Mouse (Mus musculus): ENCODE measurements around the gene Eipr1. TPM values are rescaled to one million over a fixed set of nuclear protein-coding genes. Genes with fewer than 3 reads are reported as not detected.

The Eipr1 gene
- total and polyA plus RNA-seq, 3 experiments, result 33.3 to 35.4 (median 34.4) TPM

GRCm38 (mm10) chr12:28817891-28818290 is 66.3 kb downstream of the Eipr1 start:
- Histone ChIP-seq H3K4me3 (replicated peaks in 1 of 3; ENCODE audit: low read depth in 2 of 3, low read length in 2 of 3, poor library complexity in 1 of 3) (no peak overlapping the region), H3K27ac (ENCODE audit: insufficient read depth, low read depth) (no peak overlapping the region), H3K79me2 (replicated peaks; ENCODE audit: control insufficient read depth, extremely low read depth, insufficient read depth, poor library complexity, severe bottlenecking) (no peaks in the 10 kb centered on the region), H3K9me3 (replicated peaks; ENCODE audit: low read length) (peaks cover 11% of the 10 kb centered on the region), H3K36me3 (replicated peaks in 1 of 2; ENCODE audit: control insufficient read depth in 1 of 2, insufficient read depth in 1 of 2, low read length in 1 of 2) (peaks cover 0 to 14% of the 10 kb centered on the region in 2 experiments), H3K27me3 (replicated peaks) (no peaks in the 10 kb centered on the region), H3K9ac (ENCODE audit: insufficient read depth, low read depth) (no peak overlapping the region), H3K4me1 (ENCODE audit: control insufficient read depth in 1 of 2, insufficient read depth in 2 of 2) (no peaks in the 10 kb centered on the region), H3K4me2 (ENCODE audit: insufficient read depth, low read depth, poor library complexity, severe bottlenecking) (no peak overlapping the region)
- no peak for DNase-seq (ENCODE audit: extremely low read depth)
- dilution Hi-C loops (cut with MboI; ENCODE audit: extremely low pct_ligation_motif_present, extremely low pct_unique_long_range_greater_than_20kb, low sequenced_read_pairs) (no loop called here), in situ Hi-C loops (cut with MboI; ENCODE audit: low pct_ligation_motif_present, low pct_unique_long_range_greater_than_20kb, low sequenced_read_pairs) (no loop called here)
- TF ChIP-seq ETS1 (conservative IDR thresholded peaks at IDR 0.05; ENCODE audit: low read depth, low read length) (no peak), PAX5 (IDR thresholded peaks at IDR 0.05; ENCODE audit: low read length) (no peak), MAFK (IDR thresholded peaks at IDR 0.05; ENCODE audit: insufficient replicate concordance, low read length) (no peak), KAT2A (IDR thresholded peaks at IDR 0.05; ENCODE audit: insufficient replicate concordance, low read length) (no peak), MAX (IDR thresholded peaks at IDR 0.05; ENCODE audit: low read length) (no peak), TBP (conservative IDR thresholded peaks at IDR 0.05; ENCODE audit: low read depth, low read length) (no peak), GABPA (IDR thresholded peaks at IDR 0.05; ENCODE audit: insufficient replicate concordance, low read depth, low read length) (no peak), JUN (IDR thresholded peaks at IDR 0.05; ENCODE audit: insufficient read depth, low read depth, low read length) (no peak), JUND (conservative IDR thresholded peaks at IDR 0.05; ENCODE audit: low read depth, low read length) (no peak)

DNA sequence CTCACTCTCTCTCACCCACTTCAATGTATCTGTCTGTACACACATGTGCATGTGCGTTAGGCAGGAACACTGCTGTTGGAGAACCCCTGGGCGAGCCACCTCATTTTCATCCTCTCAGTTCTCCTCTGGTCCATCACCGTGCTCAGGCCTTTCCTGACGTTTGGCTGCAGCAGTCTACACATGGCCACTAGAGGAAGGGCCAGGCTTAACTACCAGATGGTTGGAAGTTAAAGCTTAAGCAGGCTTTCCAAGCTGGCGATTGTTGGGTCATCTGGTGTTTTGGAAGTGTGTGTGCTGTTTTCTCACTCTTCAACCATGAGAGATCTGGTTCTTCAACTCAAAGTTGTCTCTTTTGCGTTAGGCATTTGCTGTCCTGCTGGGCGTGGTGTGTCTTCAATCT is 71.9 kb downstream of the Eipr1 start:
- H3K79me2 ChIP-seq (replicated peaks; ENCODE audit: control insufficient read depth, extremely low read depth, insufficient read depth, poor library complexity, severe bottlenecking), result no peaks in the 10 kb centered on the region
- no peak for DNase-seq (ENCODE audit: extremely low read depth)
- H3K4me3 ChIP-seq (replicated peaks in 1 of 3; ENCODE audit: low read depth in 2 of 3, low read length in 2 of 3, poor library complexity in 1 of 3), result no peak overlapping the region
- TF ChIP-seq TCF12 (IDR thresholded peaks at IDR 0.05; ENCODE audit: low read depth, low read length) (no peak), MAZ (IDR thresholded peaks at IDR 0.05; ENCODE audit: low read depth, low read length) (no peak)
- H3K36me3 ChIP-seq (replicated peaks in 1 of 2; ENCODE audit: control insufficient read depth in 1 of 2, insufficient read depth in 1 of 2, low read length in 1 of 2), result peaks cover under 1 to 9% of the 10 kb centered on the region in 2 experiments
- dilution Hi-C loops (cut with MboI; ENCODE audit: extremely low pct_ligation_motif_present, extremely low pct_unique_long_range_greater_than_20kb, low sequenced_read_pairs) (no loop called here), in situ Hi-C loops (cut with MboI; ENCODE audit: low pct_ligation_motif_present, low pct_unique_long_range_greater_than_20kb, low sequenced_read_pairs) (no loop called here)
- no peak overlapping the region for H3K4me2 ChIP-seq (ENCODE audit: insufficient read depth, low read depth, poor library complexity, severe bottlenecking)
- H3K4me1 ChIP-seq (ENCODE audit: control insufficient read depth in 1 of 2, insufficient read depth in 2 of 2), result no peaks in the 10 kb centered on the region
- H3K27me3 ChIP-seq (replicated peaks), result no peaks in the 10 kb centered on the region
- no peak overlapping the region for H3K27ac ChIP-seq (ENCODE audit: insufficient read depth, low read depth)
- no peak overlapping the region for H3K9ac ChIP-seq (ENCODE audit: insufficient read depth, low read depth)
- H3K9me3 ChIP-seq (replicated peaks; ENCODE audit: low read length), result no peaks in the 10 kb centered on the region

DNA sequence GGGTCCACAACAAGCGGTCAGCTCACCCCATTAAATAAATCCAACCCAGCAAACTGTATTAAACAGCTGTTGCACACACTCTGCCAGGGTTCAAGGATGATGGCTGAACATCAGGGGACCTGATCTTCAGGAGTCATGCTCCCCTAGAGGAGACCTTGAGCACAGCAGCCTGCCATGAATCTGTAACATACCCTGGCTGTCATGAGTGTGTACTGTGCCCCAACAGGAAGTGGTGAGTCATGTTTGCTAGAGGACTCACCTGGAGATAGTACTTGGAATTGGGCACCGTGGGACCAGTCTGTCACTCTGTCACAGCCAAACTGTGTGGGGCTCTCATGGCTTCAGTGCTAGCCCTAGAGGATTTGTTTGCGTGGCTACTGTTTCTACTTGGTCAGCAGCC is 77.9 kb downstream of the Eipr1 start:
- no peaks in the 10 kb centered on the region for H3K9me3 ChIP-seq (replicated peaks; ENCODE audit: low read length)
- TF ChIP-seq JUND (conservative IDR thresholded peaks at IDR 0.05; ENCODE audit: low read depth, low read length) (0 out of 2 replicates have a peak, but pooled peaks have one; percentile 11), RAD21 (IDR thresholded peaks at IDR 0.05; ENCODE audit: low read depth, low read length) (peak; percentile 12), ZMIZ1 (IDR thresholded peaks at IDR 0.05; ENCODE audit: low read depth, low read length) (no peak), TCF12 (IDR thresholded peaks at IDR 0.05; ENCODE audit: low read depth, low read length) (no peak), BHLHE40 (IDR thresholded peaks at IDR 0.05; ENCODE audit: low read depth, low read length) (no peak), MXI1 (IDR thresholded peaks at IDR 0.05; ENCODE audit: low read depth, low read length) (no peak), MYC (IDR thresholded peaks at IDR 0.05; ENCODE audit: low read depth, low read length) (no peak), CTCF (conservative IDR thresholded peaks at IDR 0.05 in 1 of 2, IDR thresholded peaks at IDR 0.05 in 1 of 2; ENCODE audit: low read depth in 2 of 2, low read length in 2 of 2) (peak; percentile 47 to 55), ZNF384 (IDR thresholded peaks at IDR 0.05; ENCODE audit: low read depth, low read length) (no peak), ELF1 (IDR thresholded peaks at IDR 0.05; ENCODE audit: low read depth, low read length) (no peak), JUN (IDR thresholded peaks at IDR 0.05; ENCODE audit: insufficient read depth, low read depth, low read length) (no peak)
- in situ Hi-C loops (cut with MboI; ENCODE audit: low pct_ligation_motif_present, low pct_unique_long_range_greater_than_20kb, low sequenced_read_pairs) (no loop called here), dilution Hi-C loops (cut with MboI; ENCODE audit: extremely low pct_ligation_motif_present, extremely low pct_unique_long_range_greater_than_20kb, low sequenced_read_pairs) (no loop called here)
- no peak overlapping the region for H3K27ac ChIP-seq (ENCODE audit: insufficient read depth, low read depth)
- H3K36me3 ChIP-seq (replicated peaks in 1 of 2; ENCODE audit: control insufficient read depth in 1 of 2, insufficient read depth in 1 of 2, low read length in 1 of 2), result peaks cover 18 to 33% of the 10 kb centered on the region in 2 experiments
- no peaks in the 10 kb centered on the region for H3K79me2 ChIP-seq (replicated peaks; ENCODE audit: control insufficient read depth, extremely low read depth, insufficient read depth, poor library complexity, severe bottlenecking)
- peaks cover 0 to 8% of the 10 kb centered on the region in 2 experiments; a peak in 2 of 4 replicates for H3K4me1 ChIP-seq (ENCODE audit: control insufficient read depth in 1 of 2, insufficient read depth in 2 of 2)
- H3K27me3 ChIP-seq (replicated peaks), result no peaks in the 10 kb centered on the region
- DNase-seq (ENCODE audit: extremely low read depth), result peak; percentile 49
- no peak overlapping the region for H3K4me2 ChIP-seq (ENCODE audit: insufficient read depth, low read depth, poor library complexity, severe bottlenecking)
- no peak overlapping the region for H3K4me3 ChIP-seq (replicated peaks in 1 of 3; ENCODE audit: low read depth in 2 of 3, low read length in 2 of 3, poor library complexity in 1 of 3)
- no peak overlapping the region for H3K9ac ChIP-seq (ENCODE audit: insufficient read depth, low read depth)

Data from CH12.LX (cell line).